Mouse (Mus musculus) midbrain, embryonic 15.5 days (tissue): ENCODE results near the gene Stt3b. TPM values are rescaled to one million over a fixed set of nuclear protein-coding genes. Genes with fewer than 3 reads are reported as not detected.
"Not testable (repeated sequence)": the region's sequence is repeated elsewhere in the genome, so short reads cannot be mapped to it uniquely, and the experiment has no call there.

Experiments
- ATAC-seq: fragments of 200-750 bp; cut with Nextera tagmentation; replicated peaks from 2 replicates; pipeline ENCODE4 v1.8.0; 2017; ENCODE audit warnings: moderate TSS enrichment
- H3K27ac ChIP-seq: fragments of 300-500 bp; sonication (generic); 2 replicates; pipeline ENCODE4 v1.5.1; 2015; ENCODE audit warnings: mild to moderate bottlenecking, inconsistent platforms
- H3K27me3 ChIP-seq: fragments of 300-500 bp; sonication (generic); replicated peaks from 2 replicates; pipeline ENCODE4 v1.6.1; 2015; ENCODE audit warnings: inconsistent platforms
- H3K36me3 ChIP-seq: fragments of 300-500 bp; sonication (generic); replicated peaks from 2 replicates; pipeline ENCODE4 v1.6.1; 2015; ENCODE audit warnings: inconsistent platforms
- H3K4me1 ChIP-seq: fragments of 300-500 bp; sonication (generic); 2 replicates; pipeline ENCODE4 v1.6.1; 2015; ENCODE audit warnings: inconsistent platforms
- H3K4me2 ChIP-seq: fragments of 300-500 bp; sonication (generic); 2 replicates; pipeline ENCODE4 v1.6.1; 2015; ENCODE audit warnings: inconsistent platforms, mild to moderate bottlenecking, moderate library complexity
- H3K4me3 ChIP-seq: fragments of 300-500 bp; sonication (generic); 2 replicates; pipeline ENCODE4 v1.5.1; 2015; ENCODE audit warnings: mild to moderate bottlenecking, inconsistent platforms
- H3K9ac ChIP-seq: fragments of 300-500 bp; sonication (generic); 2 replicates; pipeline ENCODE4 v1.6.1; 2015; ENCODE audit warnings: mild to moderate bottlenecking, inconsistent platforms
- H3K9me3 ChIP-seq: fragments of 300-500 bp; sonication (generic); 2 replicates; pipeline ENCODE4 v1.6.1; 2016; ENCODE audit warnings: inconsistent platforms
- WGBS: fragments of 180-500 bp; shearing (Covaris S2); methylation state at CpG from one replicate; pipeline ENCODE4 v1.1.7; 2015; ENCODE audit warnings: mixed read lengths; 5-methylcytosine and 5-hydroxymethylcytosine counted together
- polyA plus RNA-seq: library from polyadenylated mRNA; unstranded; fragments of >200 nt; fragmentation: Nextera tagmentation; extraction: Ambion mirVana; gene quantifications from 2 replicates; pipeline ENCODE4 v1.2.1, GENCODE M21; 2015

Stt3b gene
- polyA plus RNA-seq, 1 experiment from 2014 or later, result 80.5 TPM

DNA sequence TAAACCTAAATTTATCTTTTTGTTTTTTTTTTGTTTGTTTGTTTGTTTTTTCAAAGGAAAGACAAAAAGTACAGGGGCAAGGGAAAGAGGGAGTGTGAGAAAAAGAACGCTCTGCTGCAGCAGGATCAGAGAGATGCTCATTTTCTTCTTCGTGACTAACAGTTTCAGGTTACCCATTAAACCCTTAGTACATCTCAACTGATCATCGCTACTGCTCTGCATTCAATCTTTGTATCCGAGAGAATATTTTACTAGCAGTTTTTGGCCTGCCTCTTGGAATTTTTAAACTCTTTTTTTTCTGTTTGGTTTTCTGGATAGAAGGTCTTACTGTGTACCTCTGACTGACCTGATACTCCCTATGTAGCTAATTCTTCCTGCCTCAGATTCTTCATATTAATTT is 25.8 kb downstream of the Stt3b start:
- Histone ChIP-seq H3K4me2 (no peak overlapping the region), H3K9ac (no peak overlapping the region), H3K27me3 (no peaks in the 10 kb centered on the region), H3K4me3 (no peak overlapping the region), H3K4me1 (peaks cover 8% of the 10 kb centered on the region), H3K9me3 (no peaks in the 10 kb centered on the region), H3K27ac (no peak overlapping the region), H3K36me3 (no peaks in the 10 kb centered on the region)
- no peak for ATAC-seq
- 81% methylated on average over 4 of the region's 4 CpGs for WGBS

DNA sequence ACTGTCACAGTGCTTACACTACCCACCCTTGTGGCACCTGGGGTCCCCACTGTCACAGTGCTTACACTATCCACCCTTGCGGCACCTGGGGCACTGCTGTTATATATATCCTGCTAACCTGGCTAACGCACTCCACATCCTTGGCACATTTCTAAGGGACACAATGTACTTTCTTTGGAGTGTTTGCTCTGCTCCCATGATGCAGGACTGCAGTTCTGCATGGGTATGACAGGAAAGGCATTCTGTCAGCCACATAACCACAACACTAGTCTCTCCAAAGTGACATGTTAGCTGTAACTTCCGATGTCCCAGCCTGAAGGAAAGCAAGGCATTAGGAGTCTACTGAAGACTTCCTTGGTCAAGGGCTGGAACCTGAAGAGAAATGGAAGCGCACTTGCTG is 26.8 kb downstream of the Stt3b start:
- Histone ChIP-seq H3K4me1 (peaks cover 8% of the 10 kb centered on the region), H3K9ac (no peak overlapping the region), H3K27me3 (no peaks in the 10 kb centered on the region), H3K4me2 (no peak overlapping the region), H3K36me3 (0 out of 2 replicates have a peak, but pooled peaks cover under 1% of the 10 kb centered on the region), H3K9me3 (no peaks in the 10 kb centered on the region), H3K4me3 (no peak overlapping the region), H3K27ac (no peak overlapping the region)
- ATAC-seq, result no peak
- WGBS, result 93% methylated on average over 4 of the region's 4 CpGs

DNA sequence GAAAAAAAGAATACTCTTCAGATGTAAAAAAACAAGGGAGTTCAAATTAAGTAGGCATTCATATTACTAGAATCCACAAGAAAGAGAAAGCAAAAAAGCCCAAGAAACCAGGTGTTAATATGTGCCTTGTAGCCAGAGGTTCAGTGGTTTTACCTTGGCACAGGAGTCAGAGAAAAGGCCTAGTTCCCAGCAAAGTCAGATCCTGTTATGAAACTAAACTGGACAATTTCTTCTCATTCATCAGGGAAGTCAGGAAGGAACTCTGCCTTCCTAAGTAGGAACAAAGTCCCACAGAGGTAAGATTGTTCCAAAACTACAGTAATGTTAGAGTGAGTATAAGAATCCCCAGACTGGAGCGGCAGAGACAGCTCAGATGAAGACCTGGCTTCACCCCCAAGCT is 31.6 kb downstream of the Stt3b start:
- Histone ChIP-seq H3K4me3 (no peak overlapping the region), H3K27ac (no peak overlapping the region), H3K4me1 (no peaks in the 10 kb centered on the region), H3K4me2 (no peak overlapping the region), H3K36me3 (peaks cover 15% of the 10 kb centered on the region), H3K27me3 (no peaks in the 10 kb centered on the region), H3K9ac (no peak overlapping the region), H3K9me3 (no peaks in the 10 kb centered on the region)
- ATAC-seq, result no peak
- WGBS, result 93% methylated on average over 1 of the region's 1 CpGs

DNA sequence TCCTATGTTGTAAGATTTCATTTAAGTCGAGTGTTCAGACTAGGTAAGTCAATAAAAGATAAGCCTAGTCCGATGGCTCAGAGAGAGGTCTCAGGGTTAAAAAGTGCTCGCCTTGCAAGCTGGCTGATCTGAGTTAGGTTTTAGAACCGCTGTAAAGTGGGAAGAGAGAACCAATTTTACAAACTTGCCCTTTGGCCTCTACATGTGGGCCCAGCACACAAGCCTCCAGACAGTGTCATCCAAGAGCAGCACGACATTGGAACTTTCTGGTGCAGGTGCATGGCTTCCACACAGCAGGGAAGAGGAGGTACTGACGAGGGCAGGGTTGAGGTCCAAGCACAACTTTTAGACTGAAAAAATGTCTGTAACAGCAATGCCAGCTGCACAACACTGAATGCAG is 35.4 kb downstream of the Stt3b start:
- Histone ChIP-seq H3K4me2 (no peak overlapping the region), H3K4me3 (no peak overlapping the region), H3K36me3 (peaks cover 19% of the 10 kb centered on the region), H3K9me3 (no peaks in the 10 kb centered on the region), H3K4me1 (no peaks in the 10 kb centered on the region), H3K27ac (no peak overlapping the region), H3K27me3 (no peaks in the 10 kb centered on the region), H3K9ac (no peak overlapping the region)
- ATAC-seq, result no peak
- WGBS, result 91% methylated on average over 6 of the region's 6 CpGs

DNA sequence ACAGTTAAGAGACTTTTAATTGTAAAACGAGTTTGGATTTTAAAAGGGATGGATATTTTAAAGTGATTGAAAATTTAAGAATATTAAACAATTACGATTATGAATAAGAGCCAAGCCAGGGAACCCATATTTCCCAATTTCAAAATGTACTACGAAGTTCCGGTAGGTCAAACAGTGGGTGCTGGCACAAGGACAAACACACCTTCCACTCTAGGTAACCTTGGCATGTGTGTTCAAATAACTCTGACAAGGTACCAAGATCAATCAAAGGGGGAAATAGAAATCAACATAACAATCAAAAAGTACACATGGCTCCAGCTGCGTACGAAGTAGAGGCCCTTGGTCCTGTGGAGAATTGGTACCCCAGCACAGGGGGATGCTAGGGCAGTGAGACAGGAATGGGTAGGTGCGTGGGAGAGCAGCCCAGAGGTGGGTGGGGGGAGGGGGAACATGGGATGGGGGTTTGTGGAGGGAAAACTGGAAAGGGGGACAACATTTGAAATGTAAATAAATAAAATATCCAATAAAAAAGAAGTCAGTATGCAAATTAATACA is 37.0 kb downstream of the Stt3b start:
- whole genome bisulfite sequencing, result 95% methylated on average over 7 of the region's 7 CpGs
- Histone ChIP-seq H3K4me1 (no peaks in the 10 kb centered on the region), H3K36me3 (peaks cover 17% of the 10 kb centered on the region), H3K9ac (no peak overlapping the region), H3K4me3 (no peak overlapping the region), H3K4me2 (no peak overlapping the region), H3K9me3 (no peaks in the 10 kb centered on the region), H3K27me3 (no peaks in the 10 kb centered on the region), H3K27ac (no peak overlapping the region)
- ATAC-seq, result no peak

DNA sequence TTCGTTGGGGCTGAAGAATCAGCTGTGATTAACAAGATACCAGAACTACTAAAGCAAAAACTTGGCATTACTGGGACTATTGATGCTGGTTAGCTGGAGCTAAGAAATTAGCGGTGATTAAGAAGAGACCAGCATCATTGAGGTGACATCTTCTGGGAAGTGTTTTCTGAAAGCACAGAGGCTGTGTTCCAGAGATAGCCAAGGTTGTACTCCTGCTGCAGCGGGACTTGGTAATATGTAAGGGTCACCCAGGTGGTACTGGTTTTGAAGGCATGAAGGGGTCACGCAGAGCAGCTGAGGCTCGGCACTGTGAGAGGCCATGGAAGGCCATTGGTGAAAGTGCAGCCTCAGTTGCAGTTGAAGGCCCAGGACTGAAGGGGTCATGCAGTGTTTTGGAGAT is 37.8 kb downstream of the Stt3b start:
- H3K4me1 ChIP-seq, H3K9me3 ChIP-seq, H3K4me3 ChIP-seq, H3K9ac ChIP-seq, H3K27me3 ChIP-seq, H3K4me2 ChIP-seq, H3K27ac ChIP-seq, ATAC-seq: not testable (repeated sequence)
- WGBS, result 94% methylated on average over 5 of the region's 5 CpGs
- H3K36me3 ChIP-seq, result peaks cover 17% of the 10 kb centered on the region

DNA sequence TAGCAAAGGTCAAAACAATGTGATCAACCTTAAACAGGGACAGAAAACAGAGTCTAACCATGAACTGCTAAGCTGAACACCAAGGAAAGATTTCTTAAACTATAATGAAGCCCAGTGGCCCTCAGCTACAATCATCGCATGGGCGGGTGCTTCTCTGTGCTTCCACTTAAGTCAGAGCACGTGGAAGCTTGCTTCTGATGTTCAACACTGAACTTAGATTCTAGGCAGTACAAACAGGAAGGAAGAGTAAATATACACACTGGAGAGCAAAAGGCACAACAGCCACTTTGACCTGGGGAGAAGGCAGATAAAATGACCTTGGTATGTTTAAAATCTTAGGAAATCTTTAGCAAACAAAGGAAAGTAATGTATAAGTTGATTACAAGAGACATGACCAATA is 38.7 kb downstream of the Stt3b start:
- Histone ChIP-seq H3K9me3 (no peaks in the 10 kb centered on the region), H3K9ac (no peak overlapping the region), H3K36me3 (peaks cover 14% of the 10 kb centered on the region), H3K27me3 (no peaks in the 10 kb centered on the region), H3K4me2 (no peak overlapping the region), H3K4me1 (no peaks in the 10 kb centered on the region), H3K4me3 (no peak overlapping the region), H3K27ac (no peak overlapping the region)
- ATAC-seq, result no peak
- WGBS, result 94% methylated on average over 3 of the region's 3 CpGs

DNA sequence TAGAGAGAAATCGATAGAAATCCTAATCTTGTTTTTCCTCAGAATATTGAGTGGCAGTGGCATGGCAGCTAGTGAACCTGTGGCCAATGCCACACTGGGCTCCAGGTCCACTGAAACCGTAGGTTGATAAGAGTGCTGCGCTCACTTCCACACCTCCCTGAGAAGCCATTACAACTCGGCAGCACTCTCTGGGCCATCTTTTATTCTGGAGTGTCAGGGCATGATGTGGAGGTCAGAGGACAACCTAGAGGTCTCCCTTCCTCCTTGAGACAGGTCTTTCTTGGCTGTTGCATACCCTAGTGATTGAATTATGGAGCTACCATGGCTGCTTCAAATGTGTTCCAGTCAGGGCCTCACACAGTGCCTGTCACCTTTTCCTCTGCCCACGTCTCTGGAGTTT is 48.3 kb downstream of the Stt3b start:
- Histone ChIP-seq H3K27ac (no peak overlapping the region), H3K36me3 (no peaks in the 10 kb centered on the region), H3K9me3 (no peaks in the 10 kb centered on the region), H3K4me3 (no peak overlapping the region), H3K4me2 (no peak overlapping the region), H3K9ac (no peak overlapping the region), H3K27me3 (no peaks in the 10 kb centered on the region), H3K4me1 (no peaks in the 10 kb centered on the region)
- 85% methylated on average over 5 of the region's 5 CpGs for WGBS
- no peak for ATAC-seq

DNA sequence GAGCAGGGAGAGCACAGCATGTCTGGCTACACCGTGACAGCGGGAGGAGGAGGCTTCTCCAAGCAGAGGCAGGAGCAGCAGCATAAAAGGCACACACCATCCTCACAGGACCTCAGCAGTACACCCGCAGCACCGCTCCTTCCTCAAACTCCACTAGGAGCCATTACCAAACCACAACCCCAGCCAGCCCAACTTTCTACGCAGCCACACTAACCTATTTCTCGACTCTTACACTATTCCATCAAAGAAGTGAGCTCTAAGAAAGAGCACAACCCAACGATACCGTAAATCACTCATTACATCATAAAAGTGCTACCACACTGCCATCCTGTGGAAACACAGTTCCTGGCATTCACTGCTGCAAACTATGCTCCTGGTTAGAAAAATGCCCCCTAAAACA is 48.8 kb downstream of the Stt3b start:
- Histone ChIP-seq H3K27me3 (no peaks in the 10 kb centered on the region), H3K9ac (no peak overlapping the region), H3K9me3 (no peaks in the 10 kb centered on the region), H3K4me2 (no peak overlapping the region), H3K4me1 (no peaks in the 10 kb centered on the region), H3K36me3 (no peaks in the 10 kb centered on the region; the same call in 1 of the 2 replicates), H3K27ac (no peak overlapping the region), H3K4me3 (no peak overlapping the region)
- ATAC-seq, result no peak
- 76% methylated on average over 8 of the region's 8 CpGs for WGBS

DNA sequence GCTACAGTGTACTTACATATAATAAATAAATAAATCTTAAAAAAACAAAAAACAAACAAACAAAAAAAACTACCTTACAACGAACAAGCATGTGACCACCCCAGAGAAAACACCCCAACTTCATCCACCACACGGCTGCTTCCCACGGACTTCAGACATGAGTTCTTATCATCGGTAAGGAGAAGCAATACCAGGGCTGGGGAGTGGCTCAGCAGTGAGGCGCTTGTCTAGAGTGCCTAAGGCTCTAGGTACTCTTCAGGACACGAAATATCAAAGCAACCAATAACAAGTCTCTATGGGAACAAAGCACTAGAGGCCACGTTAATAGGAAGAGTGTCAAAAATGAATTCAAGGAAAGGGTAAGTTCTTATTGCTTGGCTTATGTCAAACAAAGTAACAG is 49.8 kb downstream of the Stt3b start:
- no peak for ATAC-seq
- Histone ChIP-seq H3K4me3 (no peak overlapping the region), H3K4me1 (no peaks in the 10 kb centered on the region), H3K9me3 (no peaks in the 10 kb centered on the region), H3K36me3 (peaks cover 5% of the 10 kb centered on the region; the same call in 1 of the 2 replicates), H3K27ac (no peak overlapping the region), H3K4me2 (no peak overlapping the region), H3K9ac (no peak overlapping the region), H3K27me3 (no peaks in the 10 kb centered on the region)
- 83% methylated on average over 7 of the region's 7 CpGs for WGBS

DNA sequence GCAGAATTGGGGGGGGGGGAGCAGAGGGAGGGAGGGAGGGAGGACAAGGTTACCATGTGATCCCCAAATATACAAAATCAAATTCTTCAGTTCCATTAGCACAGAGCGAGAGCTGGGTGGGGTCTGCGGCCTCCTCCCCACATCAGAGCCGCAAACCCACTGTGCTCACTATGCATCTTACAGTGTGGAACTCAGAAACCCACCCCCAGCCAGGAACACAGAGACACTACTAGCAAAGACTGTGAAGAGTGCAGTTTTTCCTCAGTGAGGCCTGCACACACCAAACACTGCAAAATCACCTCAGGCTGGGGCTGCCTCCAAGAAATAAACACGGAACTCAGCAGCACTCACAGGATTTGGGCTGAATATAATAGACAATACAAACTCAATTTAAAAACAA is 50.4 kb downstream of the Stt3b start:
- Histone ChIP-seq H3K4me2 (no peak overlapping the region), H3K9me3 (no peaks in the 10 kb centered on the region), H3K36me3 (peaks cover 5% of the 10 kb centered on the region; the same call in 1 of the 2 replicates), H3K4me1 (no peaks in the 10 kb centered on the region), H3K9ac (no peak overlapping the region), H3K4me3 (no peak overlapping the region), H3K27ac (no peak overlapping the region), H3K27me3 (no peaks in the 10 kb centered on the region)
- WGBS, result 87% methylated on average over 4 of the region's 4 CpGs
- no peak for ATAC-seq

DNA sequence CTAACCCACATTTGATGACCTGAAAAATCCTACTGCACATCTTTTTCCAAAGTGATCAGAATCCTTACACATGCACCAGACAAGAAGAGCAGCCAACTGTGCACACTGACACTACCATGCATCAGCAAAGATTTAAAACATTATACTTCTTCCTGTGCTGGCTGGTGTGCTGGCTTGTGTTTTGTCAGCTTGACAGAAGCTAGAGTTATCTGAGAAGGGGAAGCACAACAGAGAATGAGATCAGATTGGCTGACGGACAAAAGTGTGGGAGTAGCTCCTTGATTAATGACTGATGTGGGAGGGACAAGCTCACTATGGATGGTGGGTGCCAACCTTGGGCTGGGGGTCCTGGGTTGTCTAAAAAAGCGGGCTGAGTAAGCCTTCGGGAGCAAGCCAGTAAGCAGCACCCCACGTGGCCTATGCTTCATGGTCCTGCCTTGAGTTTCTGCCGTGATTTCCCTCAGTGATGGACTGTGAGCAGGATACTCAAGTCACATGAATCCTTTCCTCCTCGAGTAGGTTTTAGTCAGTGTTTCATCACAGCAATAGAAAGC is 52.4 kb downstream of the Stt3b start:
- Histone ChIP-seq H3K4me3 (no peak overlapping the region), H3K4me2 (no peak overlapping the region), H3K4me1 (no peaks in the 10 kb centered on the region), H3K27ac (no peak overlapping the region), H3K9ac (no peak overlapping the region), H3K9me3 (no peaks in the 10 kb centered on the region), H3K36me3 (peaks cover 10% of the 10 kb centered on the region; the same call in 1 of the 2 replicates), H3K27me3 (no peaks in the 10 kb centered on the region)
- 89% methylated on average over 6 of the region's 6 CpGs for WGBS
- no peak for ATAC-seq

DNA sequence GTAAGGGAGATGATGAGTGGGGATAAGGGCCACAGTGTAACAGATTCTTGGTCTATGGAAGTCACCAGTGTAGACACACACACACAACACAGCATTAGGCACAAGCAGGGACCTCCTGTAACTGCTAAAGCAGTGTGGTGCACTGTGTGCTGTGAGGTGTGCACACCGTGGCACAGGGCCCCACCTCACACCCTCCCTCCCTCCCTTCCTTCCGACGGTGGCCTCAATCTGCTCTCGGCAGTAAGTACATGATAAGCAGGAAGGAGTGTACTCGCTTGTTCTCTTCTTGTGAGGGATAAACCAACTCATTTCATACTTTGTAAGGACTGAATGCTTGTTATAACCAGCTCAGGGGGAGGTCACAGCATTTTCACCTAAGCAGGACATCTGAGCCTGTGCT is 61.1 kb downstream of the Stt3b start:
- Histone ChIP-seq H3K9ac (no peak overlapping the region), H3K4me3 (no peak overlapping the region), H3K4me2 (no peak overlapping the region), H3K36me3 (peaks cover 45% of the 10 kb centered on the region; the same call in 1 of the 2 replicates), H3K4me1 (no peaks in the 10 kb centered on the region), H3K27ac (no peak overlapping the region), H3K9me3 (no peaks in the 10 kb centered on the region), H3K27me3 (no peaks in the 10 kb centered on the region)
- 82% methylated on average over 5 of the region's 5 CpGs for WGBS
- ATAC-seq, result no peak
